Mouse (Mus musculus) thymus, adult 2 months (tissue): ENCODE results near the gene Ttc7. TPM values are rescaled to one million over a fixed set of nuclear protein-coding genes. Genes with fewer than 3 reads are reported as not detected.

ENCODE experiments used
- DNase-seq: peaks from one replicate; pipeline ENCODE4 v3.0.0; 2021
- H3K27ac ChIP-seq: fragments of 200-500 bp; 2 replicates; pipeline ENCODE4 v1.5.1; 2012; ENCODE audit warnings: low read length, control low read depth; ENCODE audit not compliant: control insufficient read depth, insufficient read depth
- H3K27me3 ChIP-seq: fragments of 200-500 bp; 2 replicates; pipeline ENCODE4 v1.6.1; 2012; ENCODE audit warnings: mild to moderate bottlenecking, low read length, moderate library complexity, mixed read lengths; ENCODE audit not compliant: control insufficient read depth, insufficient read depth
- H3K36me3 ChIP-seq: fragments of 200-500 bp; 2 replicates; pipeline ENCODE4 v1.6.1; 2012; ENCODE audit warnings: mild to moderate bottlenecking, low read length, moderate library complexity; ENCODE audit not compliant: control insufficient read depth, insufficient read depth
- H3K4me1 ChIP-seq: fragments of 200-500 bp; replicated peaks from 2 replicates; pipeline ENCODE4 v1.6.1; 2012; ENCODE audit warnings: low read length; ENCODE audit not compliant: control insufficient read depth, insufficient read depth
- H3K4me3 ChIP-seq: fragments of 200-500 bp; 2 replicates; pipeline ENCODE4 v1.5.1; 2012; ENCODE audit warnings: mild to moderate bottlenecking, low read length, control low read depth, moderate library complexity; ENCODE audit not compliant: control insufficient read depth, insufficient read depth
- CTCF ChIP-seq: fragments of 200-500 bp; IDR thresholded peaks from 2 replicates; pipeline ENCODE4 v1.5.1; 2012; ENCODE audit warnings: mild to moderate bottlenecking, control low read depth, low read length, moderate library complexity, borderline replicate concordance; ENCODE audit not compliant: control insufficient read depth, poor library complexity, insufficient read depth; ENCODE audit errors: extremely low read depth
- POLR2A ChIP-seq: fragments of 200-500 bp; IDR thresholded peaks from 2 replicates; pipeline ENCODE4 v1.6.1; 2012; ENCODE audit warnings: mild to moderate bottlenecking, low read length, control low read depth, moderate library complexity; ENCODE audit not compliant: control insufficient read depth, poor library complexity, insufficient read depth; ENCODE audit errors: extremely low read depth
- WGBS: fragments of 180-500 bp; shearing (Covaris S2); methylation state at CpG from one replicate; pipeline ENCODE4 v1.1.7; 2018; 5-methylcytosine and 5-hydroxymethylcytosine counted together
- polyA plus RNA-seq: library from polyadenylated mRNA; depleted of rRNA; stranded (reverse); fragments of >200 nt; gene quantifications from 2 replicates; pipeline ENCODE4 v1.2.3, GENCODE M21; 2012

Gene Ttc7
- polyA plus RNA-seq, 1 experiment: 93.6 TPM

DNA sequence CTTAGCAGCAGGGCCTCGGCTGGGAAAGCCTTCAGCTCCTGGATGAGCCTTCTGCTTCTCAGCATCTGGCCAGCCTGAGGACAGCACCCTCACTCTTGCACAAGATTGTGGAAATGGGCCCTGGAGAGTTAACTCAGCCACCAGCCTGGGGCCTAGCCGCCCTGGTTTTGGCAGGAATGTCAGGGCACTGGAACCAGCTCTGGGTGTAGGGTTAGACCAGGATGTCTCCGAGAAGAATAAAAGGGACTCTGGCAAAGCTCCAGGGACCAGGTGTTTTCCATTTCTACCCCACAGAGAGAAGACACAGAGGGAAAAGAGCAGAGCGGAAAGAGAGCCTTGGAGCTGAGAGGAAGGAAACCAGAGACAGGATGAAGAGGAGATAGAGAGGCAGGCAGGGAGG, 84.5 kb downstream of the Ttc7 start:
- H3K27me3 ChIP-seq: no peaks in the 10 kb centered on the region; the same call in 1 of the 2 replicates
- no peak for TF ChIP-seq CTCF
- no peak for TF ChIP-seq POLR2A
- peaks cover 2% of the 10 kb centered on the region for H3K36me3 ChIP-seq
- DNase-seq: no peak
- no peak overlapping the region for H3K27ac ChIP-seq
- 92% methylated on average over 4 of the region's 4 CpGs for WGBS
- no peak overlapping the region for H3K4me3 ChIP-seq
- peaks cover 12% of the 10 kb centered on the region; the same call in 1 of the 2 replicates for H3K4me1 ChIP-seq

DNA sequence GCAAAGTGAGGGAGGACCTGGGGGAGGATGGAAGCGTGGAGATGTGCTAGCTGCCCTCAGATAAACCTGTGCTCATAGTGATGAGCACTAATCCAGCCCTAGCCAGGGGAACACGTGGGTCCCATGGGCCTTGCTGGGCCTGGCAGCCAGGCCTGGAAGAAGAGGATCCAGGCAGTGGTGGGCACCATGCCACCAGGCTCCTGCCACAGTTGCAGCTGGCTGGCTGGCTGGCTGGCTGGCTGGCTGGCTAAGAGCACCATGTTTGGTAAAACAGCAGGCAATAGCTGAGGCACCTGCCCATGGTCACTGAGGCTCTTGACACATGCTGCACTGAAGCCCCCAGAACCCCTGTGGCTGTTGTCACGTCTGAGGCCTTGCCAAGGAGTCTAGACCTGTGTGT, 85.0 kb downstream of the Ttc7 start:
- TF ChIP-seq CTCF: no peak
- TF ChIP-seq POLR2A: no peak
- Histone ChIP-seq H3K27ac (no peak overlapping the region), H3K36me3 (no peaks in the 10 kb centered on the region), H3K27me3 (no peaks in the 10 kb centered on the region; the same call in 1 of the 2 replicates), H3K4me3 (no peak overlapping the region), H3K4me1 (peaks cover 12% of the 10 kb centered on the region; the same call in 1 of the 2 replicates)
- no peak for DNase-seq
- WGBS: 92% methylated on average over 3 of the region's 3 CpGs

DNA sequence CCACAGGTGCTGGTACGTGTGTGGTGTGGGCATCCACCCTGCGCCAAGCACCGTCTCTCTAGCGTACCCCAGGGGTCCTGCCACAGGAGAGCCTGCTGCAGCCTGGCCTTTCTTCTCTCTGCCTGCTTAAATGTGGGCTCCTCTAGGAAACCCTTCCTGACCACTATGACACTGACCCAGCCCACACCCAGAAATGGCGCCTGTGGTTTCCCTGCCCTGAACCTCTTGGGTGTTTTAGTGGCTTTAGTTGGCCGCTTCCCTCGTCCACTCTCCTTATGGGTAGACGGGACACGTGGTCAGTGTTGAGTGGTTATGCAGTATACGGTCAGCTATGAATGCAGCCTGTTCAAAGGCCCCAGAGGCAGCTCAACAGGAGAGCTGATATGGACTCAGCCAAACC, 85.8 kb downstream of the Ttc7 start:
- H3K4me1 ChIP-seq: peaks cover 12% of the 10 kb centered on the region; the same call in 1 of the 2 replicates
- no peaks in the 10 kb centered on the region for H3K36me3 ChIP-seq
- no peak for DNase-seq
- 91% methylated on average over 10 of the region's 10 CpGs for WGBS
- H3K27ac ChIP-seq: no peak overlapping the region
- no peak overlapping the region for H3K4me3 ChIP-seq
- TF ChIP-seq CTCF: no peak
- no peak for TF ChIP-seq POLR2A
- no peaks in the 10 kb centered on the region; the same call in 1 of the 2 replicates for H3K27me3 ChIP-seq

DNA sequence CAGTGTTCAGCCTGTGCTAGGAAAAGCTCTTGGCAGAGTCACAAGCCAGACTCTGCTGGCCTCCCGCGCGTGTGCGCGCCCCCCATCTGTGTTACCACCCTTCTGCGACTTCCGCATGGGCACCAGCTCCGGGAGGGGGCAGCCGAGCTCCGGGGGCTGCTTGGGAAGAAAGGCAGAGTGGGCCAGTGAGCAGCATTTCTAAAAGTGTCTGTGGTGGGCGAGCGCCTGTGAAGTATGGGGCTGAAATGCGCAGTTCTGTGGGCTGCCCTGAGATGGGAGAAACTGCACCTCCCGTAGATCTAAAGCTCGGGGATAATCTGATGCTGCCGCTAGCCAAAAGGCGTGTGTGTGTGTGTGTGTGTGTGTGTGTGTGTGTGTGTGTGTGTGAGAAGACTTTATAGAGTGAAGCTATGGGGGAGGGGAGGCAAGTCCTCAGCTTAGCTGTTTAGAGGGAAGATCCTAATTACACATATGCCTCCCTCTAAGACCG, 86.6 kb downstream of the Ttc7 start:
- no peak for DNase-seq
- Histone ChIP-seq H3K27ac (no peak overlapping the region), H3K27me3 (no peaks in the 10 kb centered on the region; the same call in 1 of the 2 replicates), H3K36me3 (no peaks in the 10 kb centered on the region), H3K4me3 (no peak overlapping the region), H3K4me1 (peaks cover 12% of the 10 kb centered on the region; the same call in 1 of the 2 replicates)
- TF ChIP-seq CTCF (no peak), POLR2A (no peak)
- 88% methylated on average over 18 of the region's 18 CpGs for WGBS

DNA sequence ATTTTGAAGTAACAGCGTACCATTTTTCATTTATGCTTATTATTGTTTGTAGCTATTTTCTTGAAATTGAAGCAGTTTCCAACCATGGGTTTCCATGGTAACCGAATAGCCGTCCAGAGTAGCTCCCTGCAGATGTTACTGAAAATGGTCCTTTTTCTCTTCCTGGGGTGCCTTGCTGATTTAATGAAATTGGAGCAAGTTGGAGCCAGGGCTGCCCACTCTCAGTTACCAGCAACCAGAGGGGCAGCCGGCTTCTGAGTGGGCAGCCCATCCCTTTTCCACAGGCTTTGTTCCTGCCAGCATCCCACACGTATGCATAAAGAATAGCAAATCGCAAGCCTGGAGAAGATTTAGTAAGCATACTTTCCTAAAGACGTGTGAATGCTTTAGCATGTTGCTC, 89.5 kb downstream of the Ttc7 start:
- H3K36me3 ChIP-seq: no peaks in the 10 kb centered on the region
- H3K27ac ChIP-seq: no peak overlapping the region
- WGBS: 96% methylated on average over 7 of the region's 7 CpGs
- no peaks in the 10 kb centered on the region; the same call in 1 of the 2 replicates for H3K27me3 ChIP-seq
- peaks cover 16% of the 10 kb centered on the region for H3K4me1 ChIP-seq
- TF ChIP-seq CTCF (no peak), POLR2A (no peak)
- no peak overlapping the region for H3K4me3 ChIP-seq
- no peak for DNase-seq

DNA sequence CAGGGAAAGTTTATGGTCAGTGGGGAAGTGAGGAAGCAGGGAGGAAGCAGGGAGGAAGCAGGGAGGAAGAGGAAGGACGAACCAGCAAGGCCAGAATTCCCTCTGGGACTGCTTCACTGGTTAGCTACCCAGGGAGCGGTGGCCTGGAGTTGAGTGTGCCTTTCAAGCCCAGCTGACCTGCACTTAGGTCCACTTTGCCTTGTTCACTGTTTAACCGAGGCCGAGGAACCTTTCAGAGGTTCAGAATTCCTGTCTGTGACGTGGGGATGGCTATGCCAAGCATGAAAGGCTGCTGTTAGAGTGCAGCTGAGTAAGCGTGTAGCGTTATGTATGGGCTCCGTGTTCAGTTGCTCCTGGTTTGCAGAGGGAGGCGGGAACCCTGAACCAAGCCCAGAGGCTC, 90.6 kb downstream of the Ttc7 start:
- no peaks in the 10 kb centered on the region for H3K36me3 ChIP-seq

DNA sequence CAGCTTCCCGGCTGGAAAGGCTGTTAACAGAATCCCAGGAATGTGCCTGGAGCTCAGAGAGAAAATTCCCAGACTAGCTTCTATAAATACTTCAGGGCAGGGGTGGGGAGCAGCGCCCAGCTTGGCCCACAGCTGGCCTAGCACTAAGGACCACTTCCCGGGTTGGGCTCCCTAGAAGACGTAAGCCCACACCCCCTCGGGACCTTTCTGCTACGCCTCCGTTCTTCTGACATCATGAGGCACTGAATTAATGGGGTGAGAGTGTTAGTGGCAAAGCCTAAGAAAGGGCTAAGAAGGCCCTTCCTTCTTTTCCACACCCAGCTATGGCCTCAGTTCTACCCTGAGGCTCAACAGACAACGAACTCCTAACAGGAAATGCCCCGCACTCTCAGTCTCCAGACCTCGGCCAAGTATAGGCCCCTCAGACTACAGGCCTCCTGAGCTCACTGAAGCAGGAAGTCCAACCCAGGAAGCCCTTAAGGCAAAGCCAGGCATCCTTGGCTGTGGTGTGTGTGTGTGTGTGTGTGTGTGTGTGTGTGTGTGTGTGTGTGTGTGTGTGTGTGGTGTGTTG, 93.3 kb downstream of the Ttc7 start:
- DNase-seq: no peak
- TF ChIP-seq POLR2A (no peak), CTCF (no peak)
- Histone ChIP-seq H3K27ac (0 out of 2 replicates have a peak overlapping the region, but pooled peaks have one; percentile 4), H3K36me3 (peaks cover 4% of the 10 kb centered on the region; the same call in 1 of the 2 replicates), H3K4me1 (peaks cover 16% of the 10 kb centered on the region), H3K27me3 (no peaks in the 10 kb centered on the region), H3K4me3 (no peak overlapping the region)
- WGBS: 61% methylated on average over 10 of the region's 10 CpGs

More for the DNA sequence above, 90.6 kb downstream of the Ttc7 start:
- H3K4me3 ChIP-seq: no peak overlapping the region
- H3K27ac ChIP-seq: no peak overlapping the region
- TF ChIP-seq CTCF (no peak), POLR2A (no peak)
- no peaks in the 10 kb centered on the region; the same call in 1 of the 2 replicates for H3K27me3 ChIP-seq
- DNase-seq: no peak
- H3K4me1 ChIP-seq: peaks cover 16% of the 10 kb centered on the region
- WGBS: 98% methylated on average over 9 of the region's 9 CpGs
